Mouse (Mus musculus) spleen, postnatal 14 days (tissue): ENCODE results near the gene E2f6.

Experiments used
- DNase-seq, 2 experiments: peaks; one replicate each; pipeline ENCODE4 v3.0.0; 2021 to 2022; ENCODE audit warnings: low spot score in 2 of 2

E2f6 gene

GRCm38 (mm10) chr12:16847204-16847792 lies 36.5 kb downstream of the E2f6 start:
- no peak for DNase-seq

- no peak for DNase-seq
Observed at GRCm38 (mm10) chr12:16848501-16848900, 37.7 kb downstream of the E2f6 start.

- DNase-seq: no peak
Observed at GRCm38 (mm10) chr12:16849821-16850220, 39.1 kb downstream of the E2f6 start.

GRCm38 (mm10) chr12:16850431-16851375 lies 39.9 kb downstream of the E2f6 start:
- DNase-seq: no peak

- no peak for DNase-seq
Observed at GRCm38 (mm10) chr12:16853431-16854165, 42.8 kb downstream of the E2f6 start.

GRCm38 (mm10) chr12:16855632-16856305 lies 45.0 kb downstream of the E2f6 start:
- DNase-seq: no peak

GRCm38 (mm10) chr12:16856306-16856679 lies 45.5 kb downstream of the E2f6 start:
- DNase-seq: no peak

GRCm38 (mm10) chr12:16858081-16858480 lies 47.3 kb downstream of the E2f6 start:
- DNase-seq: no peak

- DNase-seq: no peak
Observed at GRCm38 (mm10) chr12:16859781-16860180, 49.0 kb downstream of the E2f6 start.

- DNase-seq: no peak
Observed at GRCm38 (mm10) chr12:16860533-16860932, 49.8 kb downstream of the E2f6 start.

- no peak for DNase-seq
Observed at GRCm38 (mm10) chr12:16860961-16861360, 50.2 kb downstream of the E2f6 start.

GRCm38 (mm10) chr12:16864477-16864876 lies 53.7 kb downstream of the E2f6 start:
- DNase-seq: no peak

GRCm38 (mm10) chr12:16865871-16866270 lies 55.1 kb downstream of the E2f6 start:
- no peak for DNase-seq

GRCm38 (mm10) chr12:16866460-16866859 lies 55.7 kb downstream of the E2f6 start:
- no peak for DNase-seq

GRCm38 (mm10) chr12:16867306-16867705 lies 56.5 kb downstream of the E2f6 start:
- DNase-seq: no peak

- no peak for DNase-seq
Observed at GRCm38 (mm10) chr12:16868618-16869017, 57.9 kb downstream of the E2f6 start.

- no peak for DNase-seq
Observed at GRCm38 (mm10) chr12:16869091-16869778, 58.5 kb downstream of the E2f6 start.

- no peak for DNase-seq
Observed at GRCm38 (mm10) chr12:16869870-16870404, 59.2 kb downstream of the E2f6 start.

- peak in 1 of 2 experiments; percentile 18 for DNase-seq
Observed at GRCm38 (mm10) chr12:16870405-16871068, 59.8 kb downstream of the E2f6 start.

GRCm38 (mm10) chr12:16872006-16872405 lies 61.2 kb downstream of the E2f6 start:
- no peak for DNase-seq
